Mouse (Mus musculus) lung, postnatal 14 days (tissue): ENCODE data around the gene Zfp641.

Experiments
- DNase-seq: peaks from one replicate; pipeline ENCODE4 v3.0.0; 2021

Zfp641 gene

GRCm38 (mm10) chr15:98295628-98296551 is at the start of gene Zfp641:
Zfp641 (minus strand) TSS chr15:98296161.
- DNase-seq, result peak; percentile 53

- DNase-seq, result no peak
These were observed 44.9 kb upstream of the Zfp641 start, which contains the start of gene Olfr284 for GRCm38 (mm10) chr15:98340887-98341286. Olfr284 (minus strand) TSS chr15:98340987.

GRCm38 (mm10) chr15:98317177-98317724 is 21.3 kb upstream of the Zfp641 start, which contains the start of gene Olfr285:
Olfr285 (minus strand) TSS chr15:98317353.
- DNase-seq, result no peak

- no peak for DNase-seq
These were observed 19.7 kb upstream of the Zfp641 start for GRCm38 (mm10) chr15:98315703-98316102.

- DNase-seq, result no peak
These were observed 2.3 kb downstream of the Zfp641 start for GRCm38 (mm10) chr15:98293651-98294050.

GRCm38 (mm10) chr15:98288566-98288965 is 7.4 kb downstream of the Zfp641 start:
- no peak for DNase-seq

GRCm38 (mm10) chr15:98286418-98286817 is 9.5 kb downstream of the Zfp641 start:
- no peak for DNase-seq

- DNase-seq, result no peak
These were observed 38.2 kb downstream of the Zfp641 start for GRCm38 (mm10) chr15:98257776-98258175.

GRCm38 (mm10) chr15:98257193-98257592 is 38.8 kb downstream of the Zfp641 start, which contains the start of gene H1fnt:
H1fnt (minus strand) TSS chr15:98257293.
- no peak for DNase-seq

GRCm38 (mm10) chr15:98256271-98256670 is 39.7 kb downstream of the Zfp641 start:
- no peak for DNase-seq
